Mouse (Mus musculus) right cerebral cortex, postnatal 14 days (tissue): ENCODE results near the gene Ttc7b.

Experiments used
- DNase-seq: peaks from one replicate; pipeline ENCODE4 v3.0.0; 2022

Ttc7b gene

GRCm38 (mm10) chr12:100378266-100378665 lies 142.4 kb downstream of the Ttc7b start:
- DNase-seq, result no peak

- no peak for DNase-seq
Observed at GRCm38 (mm10) chr12:100377791-100378190, 142.8 kb downstream of the Ttc7b start.

- no peak for DNase-seq
Observed at GRCm38 (mm10) chr12:100375801-100376200, 144.8 kb downstream of the Ttc7b start.

- DNase-seq, result no peak
Observed at GRCm38 (mm10) chr12:100372785-100373184, 147.8 kb downstream of the Ttc7b start.

GRCm38 (mm10) chr12:100372015-100372414 lies 148.6 kb downstream of the Ttc7b start:
- no peak for DNase-seq

- DNase-seq, result no peak
Observed at GRCm38 (mm10) chr12:100369786-100370185, 150.8 kb downstream of the Ttc7b start.

GRCm38 (mm10) chr12:100369220-100369619 lies 151.4 kb downstream of the Ttc7b start:
- DNase-seq, result no peak

- DNase-seq, result peak; percentile 81
Observed at GRCm38 (mm10) chr12:100361330-100361729, 159.3 kb downstream of the Ttc7b start.

GRCm38 (mm10) chr12:100358040-100358620 lies 162.5 kb downstream of the Ttc7b start:
- no peak for DNase-seq

- DNase-seq, result no peak
Observed at GRCm38 (mm10) chr12:100356407-100356806, 164.2 kb downstream of the Ttc7b start.

GRCm38 (mm10) chr12:100355565-100355964 lies 165.1 kb downstream of the Ttc7b start:
- no peak for DNase-seq

GRCm38 (mm10) chr12:100353954-100354353 lies 166.7 kb downstream of the Ttc7b start:
- no peak for DNase-seq

- DNase-seq, result no peak
Observed at GRCm38 (mm10) chr12:100353075-100353782, 167.4 kb downstream of the Ttc7b start.

- no peak for DNase-seq
Observed at GRCm38 (mm10) chr12:100352094-100352493, 168.5 kb downstream of the Ttc7b start.

- DNase-seq, result no peak
Observed at GRCm38 (mm10) chr12:100343554-100343953, 177.1 kb downstream of the Ttc7b start.

- no peak for DNase-seq
Observed at GRCm38 (mm10) chr12:100341614-100342013, 179.0 kb downstream of the Ttc7b start.

GRCm38 (mm10) chr12:100340901-100341460 lies 179.6 kb downstream of the Ttc7b start:
- DNase-seq, result no peak

- DNase-seq, result no peak
Observed at GRCm38 (mm10) chr12:100338055-100338454, 182.6 kb downstream of the Ttc7b start.

- peak; percentile 40 for DNase-seq
Observed at GRCm38 (mm10) chr12:100337351-100338018, 183.1 kb downstream of the Ttc7b start.

- DNase-seq, result no peak
Observed at GRCm38 (mm10) chr12:100336241-100336640, 184.4 kb downstream of the Ttc7b start.

GRCm38 (mm10) chr12:100331806-100332205 lies 188.8 kb downstream of the Ttc7b start:
- no peak for DNase-seq

- DNase-seq, result no peak
Observed at GRCm38 (mm10) chr12:100330234-100330633, 190.4 kb downstream of the Ttc7b start.

- DNase-seq, result no peak
Observed at GRCm38 (mm10) chr12:100328998-100329397, 191.6 kb downstream of the Ttc7b start.

GRCm38 (mm10) chr12:100328557-100328956 lies 192.1 kb downstream of the Ttc7b start:
- DNase-seq, result no peak
